Mouse (Mus musculus) spleen, adult 2 months (tissue): Measurements from ENCODE around the gene Rps2.
A peak's percentile ranks its signal among the peaks of the same experiment; 100 is the strongest.

Experiments
- CTCF ChIP-seq: fragments of 200-500 bp; IDR thresholded peaks from 2 replicates; pipeline ENCODE4 v1.5.1; 2011; ENCODE audit warnings: mild to moderate bottlenecking, inconsistent platforms; ENCODE audit not compliant: insufficient read depth, insufficient read length, insufficient replicate concordance; ENCODE audit errors: extremely low read depth
- POLR2A ChIP-seq: fragments of 200-500 bp; IDR thresholded peaks from 2 replicates; pipeline ENCODE4 v1.6.1; 2011; ENCODE audit warnings: low read depth, low read length, inconsistent platforms

GRCm38 (mm10) chr17:24676187-24676586 lies 41.7 kb upstream of the Rps2 start:
- TF ChIP-seq CTCF, result peak; percentile 67; the same call in 1 of the 2 replicates
- no peak for TF ChIP-seq POLR2A
